Mouse (Mus musculus): ENCODE measurements around the gene Gm21988. TPM values are rescaled to one million over a fixed set of nuclear protein-coding genes. Genes with fewer than 3 reads are reported as not detected.

Gene Gm21988
- polyA plus RNA-seq, 1 experiment = 4.4 TPM

GRCm38 (mm10) chr11:70230239-70230727 lies 9.3 kb downstream of the Gm21988 start:
- H3K27me3 ChIP-seq (ENCODE audit: control insufficient read depth, insufficient read depth, low read length) = peaks cover 12% of the 10 kb centered on the region
- 0 out of 2 replicates have a peak overlapping the region, but pooled peaks have one; percentile 17 for H3K27ac ChIP-seq (ENCODE audit: insufficient read depth, low read depth, low read length)
- H3K36me3 ChIP-seq (ENCODE audit: control insufficient read depth, insufficient read depth, low read length) = no peaks in the 10 kb centered on the region
- 1% methylated on average over 32 of the region's 32 CpGs for WGBS
- peaks cover 12% of the 10 kb centered on the region for H3K4me1 ChIP-seq (ENCODE audit: control insufficient read depth, insufficient read depth, insufficient read length, low read length)
- H3K4me3 ChIP-seq (ENCODE audit: low read depth, low read length) = peak overlapping the region; percentile 56
- no peak for TF ChIP-seq POLR2A (IDR thresholded peaks at IDR 0.05; ENCODE audit: low read depth, low read length)
- peak; percentile 94 for TF ChIP-seq CTCF (IDR thresholded peaks at IDR 0.05; ENCODE audit: extremely low read depth, insufficient read length, insufficient replicate concordance, low read depth, low read length)

GRCm38 (mm10) chr11:70229260-70230010 lies 10.2 kb downstream of the Gm21988 start, which contains the start of gene Bcl6b:
Gene Bcl6b (minus strand): TSS chr11:70229798.
- 3% methylated on average over 39 of the region's 39 CpGs for WGBS
- TF ChIP-seq CTCF (IDR thresholded peaks at IDR 0.05; ENCODE audit: extremely low read depth, insufficient read length, insufficient replicate concordance, low read depth, low read length) = no peak
- TF ChIP-seq POLR2A (IDR thresholded peaks at IDR 0.05; ENCODE audit: low read depth, low read length) = no peak; the same call in 1 of the 2 replicates
- H3K36me3 ChIP-seq (ENCODE audit: control insufficient read depth, insufficient read depth, low read length) = no peaks in the 10 kb centered on the region
- H3K27ac ChIP-seq (ENCODE audit: insufficient read depth, low read depth, low read length) = peak within 1 kb of the TSS; percentile 29
- peaks cover 12% of the 10 kb centered on the region for H3K4me1 ChIP-seq (ENCODE audit: control insufficient read depth, insufficient read depth, insufficient read length, low read length)
- peak within 1 kb of the TSS; percentile 56 for H3K4me3 ChIP-seq (ENCODE audit: low read depth, low read length)
- H3K27me3 ChIP-seq (ENCODE audit: control insufficient read depth, insufficient read depth, low read length) = peaks cover 12% of the 10 kb centered on the region

GRCm38 (mm10) chr11:70228828-70229227 lies 10.8 kb downstream of the Gm21988 start:
- TF ChIP-seq CTCF (IDR thresholded peaks at IDR 0.05; ENCODE audit: extremely low read depth, insufficient read length, insufficient replicate concordance, low read depth, low read length) (no peak), POLR2A (IDR thresholded peaks at IDR 0.05; ENCODE audit: low read depth, low read length) (no peak)
- Histone ChIP-seq H3K36me3 (ENCODE audit: control insufficient read depth, insufficient read depth, low read length) (no peaks in the 10 kb centered on the region), H3K27ac (ENCODE audit: insufficient read depth, low read depth, low read length) (peak overlapping the region; percentile 29; the same call in 1 of the 2 replicates), H3K4me3 (ENCODE audit: low read depth, low read length) (peak overlapping the region; percentile 53), H3K4me1 (ENCODE audit: control insufficient read depth, insufficient read depth, insufficient read length, low read length) (peaks cover 12% of the 10 kb centered on the region), H3K27me3 (ENCODE audit: control insufficient read depth, insufficient read depth, low read length) (peaks cover 12% of the 10 kb centered on the region)
- 1% methylated on average over 19 of the region's 19 CpGs for WGBS

- 60% methylated on average over 4 of the region's 4 CpGs for WGBS
- peaks cover 12% of the 10 kb centered on the region for H3K27me3 ChIP-seq (ENCODE audit: control insufficient read depth, insufficient read depth, low read length)
- H3K4me1 ChIP-seq (ENCODE audit: control insufficient read depth, insufficient read depth, insufficient read length, low read length) = peaks cover 17% of the 10 kb centered on the region
- no peaks in the 10 kb centered on the region for H3K36me3 ChIP-seq (ENCODE audit: control insufficient read depth, insufficient read depth, low read length)
- TF ChIP-seq POLR2A (IDR thresholded peaks at IDR 0.05; ENCODE audit: low read depth, low read length) = no peak
- TF ChIP-seq CTCF (IDR thresholded peaks at IDR 0.05; ENCODE audit: extremely low read depth, insufficient read length, insufficient replicate concordance, low read depth, low read length) = no peak
- no peak overlapping the region for H3K4me3 ChIP-seq (ENCODE audit: low read depth, low read length)
- no peak overlapping the region for H3K27ac ChIP-seq (ENCODE audit: insufficient read depth, low read depth, low read length)
These were observed 11.9 kb downstream of the Gm21988 start for GRCm38 (mm10) chr11:70227661-70228245.

GRCm38 (mm10) chr11:70227126-70227525 lies 12.5 kb downstream of the Gm21988 start:
- H3K27ac ChIP-seq (ENCODE audit: insufficient read depth, low read depth, low read length) = no peak overlapping the region
- H3K27me3 ChIP-seq (ENCODE audit: control insufficient read depth, insufficient read depth, low read length) = peaks cover 12% of the 10 kb centered on the region
- WGBS = 26% methylated on average over 5 of the region's 5 CpGs
- H3K4me1 ChIP-seq (ENCODE audit: control insufficient read depth, insufficient read depth, insufficient read length, low read length) = peaks cover 20% of the 10 kb centered on the region
- no peaks in the 10 kb centered on the region for H3K36me3 ChIP-seq (ENCODE audit: control insufficient read depth, insufficient read depth, low read length)
- TF ChIP-seq POLR2A (IDR thresholded peaks at IDR 0.05; ENCODE audit: low read depth, low read length) (no peak), CTCF (IDR thresholded peaks at IDR 0.05; ENCODE audit: extremely low read depth, insufficient read length, insufficient replicate concordance, low read depth, low read length) (no peak)
- no peak overlapping the region for H3K4me3 ChIP-seq (ENCODE audit: low read depth, low read length)

GRCm38 (mm10) chr11:70226602-70226890 lies 13.1 kb downstream of the Gm21988 start:
- H3K27ac ChIP-seq (ENCODE audit: insufficient read depth, low read depth, low read length) = no peak overlapping the region
- H3K36me3 ChIP-seq (ENCODE audit: control insufficient read depth, insufficient read depth, low read length) = no peaks in the 10 kb centered on the region
- H3K4me3 ChIP-seq (ENCODE audit: low read depth, low read length) = peak overlapping the region; percentile 56
- TF ChIP-seq CTCF (IDR thresholded peaks at IDR 0.05; ENCODE audit: extremely low read depth, insufficient read length, insufficient replicate concordance, low read depth, low read length) = no peak
- TF ChIP-seq POLR2A (IDR thresholded peaks at IDR 0.05; ENCODE audit: low read depth, low read length) = no peak
- H3K27me3 ChIP-seq (ENCODE audit: control insufficient read depth, insufficient read depth, low read length) = peaks cover 12% of the 10 kb centered on the region
- WGBS = 20% methylated on average over 18 of the region's 18 CpGs
- H3K4me1 ChIP-seq (ENCODE audit: control insufficient read depth, insufficient read depth, insufficient read length, low read length) = peaks cover 22% of the 10 kb centered on the region

Data from small intestine, adult 2 months (tissue).